Mouse (Mus musculus): ENCODE data around the gene Esrrg. TPM values are rescaled to one million over a fixed set of nuclear protein-coding genes. Genes with fewer than 3 reads are reported as not detected.

Gene Esrrg
- polyA plus RNA-seq (2012; fragmentation: generic; extraction: Trizol): not detected
- long read RNA-seq, experiment 1: 0 reads
- long read RNA-seq, experiment 2: 0 reads

DNA sequence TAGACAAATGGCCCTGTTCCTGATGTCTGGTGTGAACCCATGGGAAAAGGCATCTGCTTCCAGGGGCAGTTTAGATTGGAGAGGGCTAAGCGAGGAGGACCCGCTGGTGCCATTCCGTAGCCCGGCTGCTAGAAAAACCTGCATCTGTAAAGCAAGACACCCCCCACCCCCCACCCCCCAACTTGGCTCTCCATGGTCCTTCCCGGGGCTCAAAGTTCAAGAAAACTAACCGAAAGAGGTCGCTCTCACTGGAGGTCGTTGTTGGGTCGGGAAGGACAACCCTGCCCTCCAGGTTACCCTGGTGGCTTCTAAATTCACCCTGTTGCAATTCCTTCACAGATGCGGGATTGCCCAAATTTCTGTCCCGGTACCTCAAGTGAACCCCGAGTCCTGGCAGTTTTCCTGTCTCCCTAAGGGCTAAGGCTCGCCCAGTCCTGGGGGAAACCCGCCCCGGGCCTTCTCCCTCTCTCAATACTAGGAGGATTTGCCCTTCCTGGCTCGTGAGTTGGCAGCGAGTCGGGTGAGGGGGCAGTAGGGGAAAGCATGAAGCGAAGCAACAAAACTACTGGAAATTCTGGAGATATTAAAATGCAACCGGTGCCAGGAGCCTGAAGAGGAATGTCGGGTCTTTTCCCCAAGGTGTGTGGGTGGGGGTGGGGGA lies at the start of gene Esrrg:
Gene Esrrg (plus strand): TSS at position 531 of the 661 bp plus-strand sequence.
- Histone ChIP-seq H3K36me3 (ENCODE audit: control insufficient read depth, insufficient read depth) (no peaks in the 10 kb centered on the region), H3K4me3 (ENCODE audit: insufficient read depth, poor library complexity, severe bottlenecking) (no peak within 1 kb of the TSS), H3K79me2 (ENCODE audit: control insufficient read depth, insufficient read depth) (no peaks in the 10 kb centered on the region), H3K27me3 (ENCODE audit: control insufficient read depth, insufficient read depth, insufficient read length) (no peaks in the 10 kb centered on the region), H3K79me3 (ENCODE audit: low read depth) (no peaks in the 10 kb centered on the region), H3ac (ENCODE audit: control insufficient read depth, insufficient read length, low read depth) (no peak within 1 kb of the TSS)
- TF ChIP-seq MAX (IDR thresholded peaks at IDR 0.05) (no peak), FOSL1 (IDR thresholded peaks at IDR 0.05; ENCODE audit: insufficient read depth, low read length, poor library complexity, severe bottlenecking) (no peak), USF1 (IDR thresholded peaks at IDR 0.05; ENCODE audit: low read depth) (no peak), CTCF (IDR thresholded peaks at IDR 0.05; ENCODE audit: control insufficient read depth, insufficient read depth, insufficient read length) (no peak), MYOD1 (IDR thresholded peaks at IDR 0.05; ENCODE audit: control insufficient read depth, insufficient read length, low read depth) (no peak), CEBPB (IDR thresholded peaks at IDR 0.05; ENCODE audit: low read depth) (no peak), MYOG (IDR thresholded peaks at IDR 0.05; ENCODE audit: control insufficient read depth, extremely low read depth, insufficient read length) (no peak)

DNA sequence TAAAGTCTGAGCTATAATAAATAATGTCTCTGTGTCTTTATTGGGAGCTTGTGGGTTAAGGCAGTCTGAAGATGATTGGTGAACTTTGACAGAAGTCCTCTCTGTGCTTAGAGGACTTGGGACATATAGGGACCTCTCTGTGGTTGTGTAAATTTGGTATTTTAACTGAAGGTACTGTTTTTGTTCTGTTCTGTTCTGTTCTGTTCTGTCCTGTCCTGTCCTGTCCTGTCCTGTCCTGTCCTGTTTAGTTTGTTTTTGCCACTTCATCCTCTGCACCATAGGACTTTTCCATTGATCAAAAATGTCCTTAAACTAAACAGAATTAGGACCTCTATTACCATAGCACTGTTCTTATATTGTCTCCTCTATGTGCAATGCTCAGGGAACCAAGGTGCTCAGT lies 24.6 kb upstream of the Esrrg start:
- Histone ChIP-seq H3K36me3 (ENCODE audit: control insufficient read depth, insufficient read depth) (no peaks in the 10 kb centered on the region), H3ac (ENCODE audit: control insufficient read depth, insufficient read length, low read depth) (no peak overlapping the region), H3K27me3 (ENCODE audit: control insufficient read depth, insufficient read depth, insufficient read length) (no peaks in the 10 kb centered on the region), H3K4me3 (ENCODE audit: insufficient read depth, poor library complexity, severe bottlenecking) (no peak overlapping the region), H3K79me3 (ENCODE audit: low read depth) (no peaks in the 10 kb centered on the region), H3K79me2 (ENCODE audit: control insufficient read depth, insufficient read depth) (no peaks in the 10 kb centered on the region)
- no peak for TF ChIP-seq MYOG (IDR thresholded peaks at IDR 0.05; ENCODE audit: control insufficient read depth, extremely low read depth, insufficient read length)
- TF ChIP-seq FOSL1 (IDR thresholded peaks at IDR 0.05; ENCODE audit: insufficient read depth, low read length, poor library complexity, severe bottlenecking): no peak
- no peak for TF ChIP-seq MYOD1 (IDR thresholded peaks at IDR 0.05; ENCODE audit: control insufficient read depth, insufficient read length, low read depth)
- no peak for TF ChIP-seq USF1 (IDR thresholded peaks at IDR 0.05; ENCODE audit: low read depth)
- TF ChIP-seq MAX (IDR thresholded peaks at IDR 0.05): no peak
- TF ChIP-seq CTCF (IDR thresholded peaks at IDR 0.05; ENCODE audit: control insufficient read depth, insufficient read depth, insufficient read length): no peak
- no peak for TF ChIP-seq CEBPB (IDR thresholded peaks at IDR 0.05; ENCODE audit: low read depth)

- Histone ChIP-seq H3K27me3 (ENCODE audit: control insufficient read depth, insufficient read depth, insufficient read length) (no peaks in the 10 kb centered on the region), H3K79me2 (ENCODE audit: control insufficient read depth, insufficient read depth) (no peaks in the 10 kb centered on the region), H3K79me3 (ENCODE audit: low read depth) (no peaks in the 10 kb centered on the region), H3ac (ENCODE audit: control insufficient read depth, insufficient read length, low read depth) (no peak overlapping the region), H3K36me3 (ENCODE audit: control insufficient read depth, insufficient read depth) (no peaks in the 10 kb centered on the region), H3K4me3 (ENCODE audit: insufficient read depth, poor library complexity, severe bottlenecking) (no peak overlapping the region)
- TF ChIP-seq MAX (IDR thresholded peaks at IDR 0.05) (no peak), CEBPB (IDR thresholded peaks at IDR 0.05; ENCODE audit: low read depth) (no peak), CTCF (IDR thresholded peaks at IDR 0.05; ENCODE audit: control insufficient read depth, insufficient read depth, insufficient read length) (no peak), MYOG (IDR thresholded peaks at IDR 0.05; ENCODE audit: control insufficient read depth, extremely low read depth, insufficient read length) (no peak), MYOD1 (IDR thresholded peaks at IDR 0.05; ENCODE audit: control insufficient read depth, insufficient read length, low read depth) (no peak), USF1 (IDR thresholded peaks at IDR 0.05; ENCODE audit: low read depth) (no peak), FOSL1 (IDR thresholded peaks at IDR 0.05; ENCODE audit: insufficient read depth, low read length, poor library complexity, severe bottlenecking) (no peak)
Measured at GRCm38 (mm10) chr1:187586541-187587075, 22.0 kb upstream of the Esrrg start.

DNA sequence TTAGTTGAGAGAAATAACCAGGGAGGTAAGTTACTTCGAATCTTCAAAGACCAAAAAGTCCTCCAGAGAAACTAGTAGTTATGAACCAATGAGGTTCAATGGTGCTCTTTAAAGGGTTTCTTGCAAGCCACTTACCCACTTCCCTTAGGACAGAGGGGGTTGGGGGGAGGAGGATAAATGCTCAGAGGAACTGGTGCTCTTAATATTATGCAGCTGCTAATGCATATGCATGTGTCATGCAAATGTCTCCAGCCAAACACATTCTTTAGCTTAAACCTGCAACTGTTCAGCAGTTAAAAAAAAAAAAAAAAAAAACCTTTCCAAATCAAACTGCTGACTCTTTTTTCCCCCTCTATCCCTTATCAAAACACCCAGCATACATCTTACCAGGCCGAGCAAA lies 5.6 kb upstream of the Esrrg start:
- no peaks in the 10 kb centered on the region for H3K27me3 ChIP-seq (ENCODE audit: control insufficient read depth, insufficient read depth, insufficient read length)

GRCm38 (mm10) chr1:187604063-187604484 lies 4.5 kb upstream of the Esrrg start:
- H3K79me2 ChIP-seq (ENCODE audit: control insufficient read depth, insufficient read depth): no peaks in the 10 kb centered on the region
- no peak for TF ChIP-seq MYOD1 (IDR thresholded peaks at IDR 0.05; ENCODE audit: control insufficient read depth, insufficient read length, low read depth)
- no peak for TF ChIP-seq MYOG (IDR thresholded peaks at IDR 0.05; ENCODE audit: control insufficient read depth, extremely low read depth, insufficient read length)
- TF ChIP-seq FOSL1 (IDR thresholded peaks at IDR 0.05; ENCODE audit: insufficient read depth, low read length, poor library complexity, severe bottlenecking): no peak
- no peak for TF ChIP-seq CEBPB (IDR thresholded peaks at IDR 0.05; ENCODE audit: low read depth)
- no peak for TF ChIP-seq MAX (IDR thresholded peaks at IDR 0.05)
- no peaks in the 10 kb centered on the region for H3K79me3 ChIP-seq (ENCODE audit: low read depth)
- H3K27me3 ChIP-seq (ENCODE audit: control insufficient read depth, insufficient read depth, insufficient read length): no peaks in the 10 kb centered on the region
- H3ac ChIP-seq (ENCODE audit: control insufficient read depth, insufficient read length, low read depth): no peak overlapping the region
- H3K36me3 ChIP-seq (ENCODE audit: control insufficient read depth, insufficient read depth): no peaks in the 10 kb centered on the region
- no peak overlapping the region for H3K4me3 ChIP-seq (ENCODE audit: insufficient read depth, poor library complexity, severe bottlenecking)

More for the DNA sequence above, 5.6 kb upstream of the Esrrg start:
- no peak for TF ChIP-seq MYOG (IDR thresholded peaks at IDR 0.05; ENCODE audit: control insufficient read depth, extremely low read depth, insufficient read length)
- TF ChIP-seq MAX (IDR thresholded peaks at IDR 0.05): no peak
- no peak for TF ChIP-seq CEBPB (IDR thresholded peaks at IDR 0.05; ENCODE audit: low read depth)
- TF ChIP-seq MYOD1 (IDR thresholded peaks at IDR 0.05; ENCODE audit: control insufficient read depth, insufficient read length, low read depth): no peak
- TF ChIP-seq USF1 (IDR thresholded peaks at IDR 0.05; ENCODE audit: low read depth): no peak
- no peak for TF ChIP-seq FOSL1 (IDR thresholded peaks at IDR 0.05; ENCODE audit: insufficient read depth, low read length, poor library complexity, severe bottlenecking)
- TF ChIP-seq CTCF (IDR thresholded peaks at IDR 0.05; ENCODE audit: control insufficient read depth, insufficient read depth, insufficient read length): no peak
- Histone ChIP-seq H3K79me3 (ENCODE audit: low read depth) (no peaks in the 10 kb centered on the region), H3K36me3 (ENCODE audit: control insufficient read depth, insufficient read depth) (no peaks in the 10 kb centered on the region), H3K4me3 (ENCODE audit: insufficient read depth, poor library complexity, severe bottlenecking) (no peak overlapping the region), H3ac (ENCODE audit: control insufficient read depth, insufficient read length, low read depth) (no peak overlapping the region), H3K79me2 (ENCODE audit: control insufficient read depth, insufficient read depth) (no peaks in the 10 kb centered on the region)

All from C2C12 (cell line).